Mouse (Mus musculus): ENCODE results near the gene Spa17.

DNA sequence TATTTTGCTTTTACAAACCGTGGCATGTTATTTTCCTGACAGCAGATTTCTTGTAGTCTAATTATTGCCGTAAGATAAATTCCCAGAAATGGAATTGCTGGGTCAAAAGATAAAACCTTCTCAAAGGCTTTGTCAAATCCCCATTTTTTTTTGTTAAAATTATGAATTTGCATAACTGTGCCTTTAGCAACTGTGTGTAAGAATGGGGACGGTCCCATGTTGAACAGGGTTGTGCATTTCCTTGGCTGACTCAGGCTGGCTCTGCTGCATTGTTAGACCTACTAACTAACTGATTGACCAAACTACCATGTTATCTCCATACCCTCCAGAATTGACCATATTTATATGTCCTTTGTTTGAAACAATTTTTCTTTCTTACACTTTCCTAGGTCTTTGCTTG is 20.7 kb upstream of the Spa17 start:
- TF ChIP-seq CTCF (IDR thresholded peaks at IDR 0.05; ENCODE audit: low read depth) (no peak), EP300 (IDR thresholded peaks at IDR 0.05; ENCODE audit: low read depth) (no peak)
